Mouse (Mus musculus) midbrain, embryonic 11.5 days (tissue): ENCODE measurements around the gene Ehhadh. TPM values are rescaled to one million over a fixed set of nuclear protein-coding genes. Genes with fewer than 3 reads are reported as not detected.
A peak's percentile ranks its signal among the peaks of the same experiment; 100 is the strongest.

Experiments used
- ATAC-seq: fragments of 200-750 bp; cut with Nextera tagmentation; 2 replicates; pipeline ENCODE4 v1.8.0; 2017; ENCODE audit warnings: moderate TSS enrichment, moderate library complexity; ENCODE audit not compliant: low FRiP score
- DNase-seq: peaks from one replicate; pipeline ENCODE4 v3.0.0; 2015; ENCODE audit warnings: low spot score; ENCODE audit errors: missing footprints
- H3K27ac ChIP-seq: fragments of 300-500 bp; sonication (generic); 2 replicates; pipeline ENCODE4 v1.5.1; 2014; ENCODE audit warnings: low read depth, low read length
- H3K27me3 ChIP-seq: fragments of 300-500 bp; sonication (generic); 2 replicates; pipeline ENCODE4 v1.6.1; 2014; ENCODE audit warnings: mild to moderate bottlenecking, low read length, moderate library complexity, mixed read lengths; ENCODE audit not compliant: control insufficient read depth, insufficient read depth
- H3K36me3 ChIP-seq: fragments of 300-500 bp; sonication (generic); 2 replicates; pipeline ENCODE4 v1.6.1; 2014; ENCODE audit warnings: mild to moderate bottlenecking, low read length, moderate library complexity, mixed read lengths; ENCODE audit not compliant: control insufficient read depth, insufficient read depth
- H3K4me1 ChIP-seq: fragments of 300-500 bp; sonication (generic); 2 replicates; pipeline ENCODE4 v1.6.1; 2014; ENCODE audit warnings: low read length; ENCODE audit not compliant: control insufficient read depth, insufficient read depth
- H3K4me2 ChIP-seq: fragments of 300-500 bp; sonication (generic); 2 replicates; pipeline ENCODE4 v1.6.1; 2014; ENCODE audit warnings: mild to moderate bottlenecking, moderate library complexity
- H3K4me3 ChIP-seq: fragments of 300-500 bp; sonication (generic); 2 replicates; pipeline ENCODE4 v1.5.1; 2014; ENCODE audit warnings: low read depth, low read length
- H3K9ac ChIP-seq: fragments of 300-500 bp; sonication (generic); 2 replicates; pipeline ENCODE4 v1.6.1; 2014; ENCODE audit warnings: low read length
- H3K9me3 ChIP-seq: fragments of 300-500 bp; sonication (generic); 2 replicates; pipeline ENCODE4 v1.6.1; 2016; ENCODE audit warnings: low read length; ENCODE audit not compliant: control insufficient read depth
- WGBS: fragments of 180-500 bp; shearing (Covaris S2); extraction: QIAGEN DNeasy Blood & Tissue Kit; methylation state at CpG from one replicate; pipeline ENCODE4 v1.1.7; 2014; 5-methylcytosine and 5-hydroxymethylcytosine counted together
- polyA plus RNA-seq: library from polyadenylated mRNA; unstranded; fragments of >200 nt; fragmentation: Nextera tagmentation; extraction: Ambion mirVana; gene quantifications from 2 replicates; pipeline ENCODE4 v1.2.1, GENCODE M21; 2014

Gene Ehhadh
- polyA plus RNA-seq, 1 experiment from 2014 or later: 1.9 TPM

- 78% methylated on average over 2 of the region's 2 CpGs for WGBS
Measured at GRCm38 (mm10) chr16:21789180-21789579, 1.6 kb upstream of the Ehhadh start.

GRCm38 (mm10) chr16:21788581-21788980 is 974 bp upstream of the Ehhadh start:
- H3K9ac ChIP-seq: no peak overlapping the region
- no peaks in the 10 kb centered on the region; the same call in 1 of the 2 replicates for H3K27me3 ChIP-seq
- H3K4me1 ChIP-seq: peaks cover 10% of the 10 kb centered on the region
- no peaks in the 10 kb centered on the region; the same call in 1 of the 2 replicates for H3K9me3 ChIP-seq
- H3K4me2 ChIP-seq: no peak overlapping the region
- no peak for DNase-seq
- 56% methylated on average over 3 of the region's 3 CpGs for WGBS
- H3K27ac ChIP-seq: no peak overlapping the region
- no peak overlapping the region for H3K4me3 ChIP-seq
- no peaks in the 10 kb centered on the region for H3K36me3 ChIP-seq
- no peak for ATAC-seq

More at GRCm38 (mm10) chr16:21789180-21789579, 1.6 kb upstream of the Ehhadh start:
- H3K36me3 ChIP-seq: no peaks in the 10 kb centered on the region
- H3K9me3 ChIP-seq: no peaks in the 10 kb centered on the region; the same call in 1 of the 2 replicates
- no peak overlapping the region for H3K9ac ChIP-seq
- no peak for DNase-seq
- no peaks in the 10 kb centered on the region; the same call in 1 of the 2 replicates for H3K27me3 ChIP-seq
- no peak overlapping the region for H3K27ac ChIP-seq
- no peak overlapping the region for H3K4me3 ChIP-seq
- ATAC-seq: no peak
- H3K4me2 ChIP-seq: no peak overlapping the region
- H3K4me1 ChIP-seq: peaks cover 11% of the 10 kb centered on the region

- no peaks in the 10 kb centered on the region; the same call in 1 of the 2 replicates for H3K27me3 ChIP-seq
- no peak for DNase-seq
- no peak overlapping the region for H3K27ac ChIP-seq
- no peaks in the 10 kb centered on the region; the same call in 1 of the 2 replicates for H3K9me3 ChIP-seq
- H3K36me3 ChIP-seq: no peaks in the 10 kb centered on the region
- no peak overlapping the region for H3K4me2 ChIP-seq
- no peak for ATAC-seq
- no peak overlapping the region for H3K9ac ChIP-seq
- 87% methylated on average over 8 of the region's 8 CpGs for WGBS
- peaks cover 7% of the 10 kb centered on the region; the same call in 1 of the 2 replicates for H3K4me1 ChIP-seq
- no peak overlapping the region for H3K4me3 ChIP-seq
Measured at GRCm38 (mm10) chr16:21786317-21786716, 1.3 kb downstream of the Ehhadh start.

- whole genome bisulfite sequencing: 82% methylated on average over 4 of the region's 4 CpGs
- Histone ChIP-seq H3K27me3 (no peaks in the 10 kb centered on the region; the same call in 1 of the 2 replicates), H3K27ac (no peak overlapping the region), H3K4me1 (peaks cover 7% of the 10 kb centered on the region; the same call in 1 of the 2 replicates), H3K4me3 (no peak overlapping the region), H3K4me2 (no peak overlapping the region), H3K9me3 (no peaks in the 10 kb centered on the region; the same call in 1 of the 2 replicates), H3K36me3 (no peaks in the 10 kb centered on the region), H3K9ac (no peak overlapping the region)
- DNase-seq (peak; percentile 80), ATAC-seq (no peak)
Measured at GRCm38 (mm10) chr16:21785000-21785399, 2.6 kb downstream of the Ehhadh start.

- Histone ChIP-seq H3K27ac (no peak overlapping the region), H3K9me3 (no peaks in the 10 kb centered on the region), H3K4me3 (no peak overlapping the region), H3K27me3 (no peaks in the 10 kb centered on the region), H3K4me2 (no peak overlapping the region), H3K9ac (no peak overlapping the region), H3K4me1 (peaks cover 6% of the 10 kb centered on the region; the same call in 1 of the 2 replicates), H3K36me3 (no peaks in the 10 kb centered on the region)
- WGBS: 73% methylated on average over 2 of the region's 2 CpGs
- ATAC-seq (no peak), DNase-seq (no peak)
Measured at GRCm38 (mm10) chr16:21782807-21783206, 4.8 kb downstream of the Ehhadh start.

GRCm38 (mm10) chr16:21781895-21782294 is 5.7 kb downstream of the Ehhadh start:
- no peaks in the 10 kb centered on the region for H3K27me3 ChIP-seq
- no peaks in the 10 kb centered on the region for H3K9me3 ChIP-seq
- H3K27ac ChIP-seq: no peak overlapping the region
- no peak overlapping the region for H3K4me2 ChIP-seq
- DNase-seq (no peak), ATAC-seq (no peak)
- H3K4me1 ChIP-seq: no peaks in the 10 kb centered on the region
- H3K36me3 ChIP-seq: no peaks in the 10 kb centered on the region
- 88% methylated on average over 3 of the region's 3 CpGs for WGBS
- no peak overlapping the region for H3K9ac ChIP-seq
- H3K4me3 ChIP-seq: no peak overlapping the region

- no peaks in the 10 kb centered on the region for H3K4me1 ChIP-seq
- no peak overlapping the region for H3K4me2 ChIP-seq
- no peaks in the 10 kb centered on the region for H3K27me3 ChIP-seq
- H3K9me3 ChIP-seq: no peaks in the 10 kb centered on the region
- H3K4me3 ChIP-seq: no peak overlapping the region
- H3K36me3 ChIP-seq: no peaks in the 10 kb centered on the region
- H3K27ac ChIP-seq: no peak overlapping the region
- ATAC-seq (no peak), DNase-seq (no peak)
- 84% methylated on average over 3 of the region's 3 CpGs for WGBS
- H3K9ac ChIP-seq: no peak overlapping the region
Measured at GRCm38 (mm10) chr16:21781277-21781676, 6.3 kb downstream of the Ehhadh start.

GRCm38 (mm10) chr16:21779149-21779548 is 8.5 kb downstream of the Ehhadh start:
- ATAC-seq: no peak
- Histone ChIP-seq H3K4me2 (no peak overlapping the region), H3K27me3 (no peaks in the 10 kb centered on the region), H3K4me1 (no peaks in the 10 kb centered on the region), H3K9me3 (no peaks in the 10 kb centered on the region), H3K27ac (no peak overlapping the region), H3K9ac (no peak overlapping the region), H3K36me3 (no peaks in the 10 kb centered on the region), H3K4me3 (no peak overlapping the region)
- peak; percentile 68 for DNase-seq
- WGBS: 91% methylated on average over 4 of the region's 4 CpGs

GRCm38 (mm10) chr16:21778293-21778866 is 9.2 kb downstream of the Ehhadh start:
- Histone ChIP-seq H3K27ac (no peak overlapping the region), H3K9me3 (no peaks in the 10 kb centered on the region), H3K4me3 (peak overlapping the region; percentile 10; the same call in 1 of the 2 replicates), H3K9ac (peak overlapping the region; percentile 41; the same call in 1 of the 2 replicates), H3K4me2 (peak overlapping the region; percentile 16; the same call in 1 of the 2 replicates), H3K4me1 (no peaks in the 10 kb centered on the region), H3K27me3 (no peaks in the 10 kb centered on the region), H3K36me3 (no peaks in the 10 kb centered on the region)
- no peak for ATAC-seq
- 32% methylated on average over 3 of the region's 3 CpGs for WGBS
- DNase-seq: peak; percentile 92
